ENCODE assay signal across 8 mouse cellular contexts in genomic region chr2:165326304-165327190, GRCm38 (mm10). TPM values are rescaled to one million over a fixed set of nuclear protein-coding genes. Genes with fewer than 3 reads are reported as not detected.
A peak's percentile ranks its signal among the peaks of the same experiment; 100 is the strongest.
DNase-seq lines count a peak whose midpoint lies in the region; ATAC-seq lines count a peak whose summit lies in the region.

Gene Elmo2 (minus strand): TSS chr2:165326479.

- peak; percentile 99 for ATAC-seq in inflammation-experienced regulatory T-cells, adult 6 months
- ATAC-seq in megakaryocyte-erythroid progenitor cell, adult 5-6 weeks (replicated peaks; ENCODE audit: low FRiP score, low TSS enrichment, poor library complexity, severe bottlenecking): peak; percentile 93

- peak; percentile 97 to 100 for DNase-seq in adrenal gland, adult (ENCODE audit: inconsistent age in 2 of 2, low spot score in 1 of 2)
- peak; percentile 98 for DNase-seq in embryo, embryonic 10.5 days (ENCODE audit: low spot score)
- peak; percentile 95 for DNase-seq in gastrocnemius, postnatal 14 days
- peak; percentile 98 for DNase-seq in left cerebral cortex, postnatal 10 days (ENCODE audit: extremely low spot score in 1 of 2, low spot score in 2 of 2)
- DNase-seq in right cerebral cortex, postnatal 25 days: peak; percentile 97
- peak; percentile 96 to 97 for DNase-seq in urinary bladder, postnatal 4 days (ENCODE audit: low spot score in 2 of 2)

- intact Hi-C loops in gastrocnemius, postnatal 14 days (cut with DNase I; ENCODE audit: low total_unique reads): no loop called here
- intact Hi-C loops in left cerebral cortex, postnatal 10 days (cut with DNase I): no loop called here

RNA-seq across cellular contexts. Expression of gene Elmo2, which starts in this region (rescaled TPM):
- 10 to 100 TPM; 16.7 to 19.6 TPM for total RNA-seq in gastrocnemius, postnatal 14 days (2021)
- 10 to 100 TPM; 36.8 to 43.5 (median 42.5) TPM for polyA plus RNA-seq in inflammation-experienced regulatory T-cells, adult 6 months (2017; shearing (Covaris generic))
- total RNA-seq in left cerebral cortex, postnatal 10 days (2021): 100 to 1,000 TPM; 102 to 104 TPM
- total RNA-seq in megakaryocyte-erythroid progenitor cell, adult 5-6 weeks (2014; fragmentation: Nextera tagmentation): 23.5 and 31.5 TPM in 2 replicates
- total RNA-seq in megakaryocyte-erythroid progenitor cell, adult 5-6 weeks (2017): 11.6 and 16.4 TPM in 2 replicates

Comparison
In these comparisons a context has a peak if more than half of its experiments do, and no peak if none do; other contexts are left out.
1. Peak in every context shown above with its lines: DNase-seq and ATAC-seq.